Mouse (Mus musculus): ENCODE results near the gene Reps2.

Gene Reps2

DNA sequence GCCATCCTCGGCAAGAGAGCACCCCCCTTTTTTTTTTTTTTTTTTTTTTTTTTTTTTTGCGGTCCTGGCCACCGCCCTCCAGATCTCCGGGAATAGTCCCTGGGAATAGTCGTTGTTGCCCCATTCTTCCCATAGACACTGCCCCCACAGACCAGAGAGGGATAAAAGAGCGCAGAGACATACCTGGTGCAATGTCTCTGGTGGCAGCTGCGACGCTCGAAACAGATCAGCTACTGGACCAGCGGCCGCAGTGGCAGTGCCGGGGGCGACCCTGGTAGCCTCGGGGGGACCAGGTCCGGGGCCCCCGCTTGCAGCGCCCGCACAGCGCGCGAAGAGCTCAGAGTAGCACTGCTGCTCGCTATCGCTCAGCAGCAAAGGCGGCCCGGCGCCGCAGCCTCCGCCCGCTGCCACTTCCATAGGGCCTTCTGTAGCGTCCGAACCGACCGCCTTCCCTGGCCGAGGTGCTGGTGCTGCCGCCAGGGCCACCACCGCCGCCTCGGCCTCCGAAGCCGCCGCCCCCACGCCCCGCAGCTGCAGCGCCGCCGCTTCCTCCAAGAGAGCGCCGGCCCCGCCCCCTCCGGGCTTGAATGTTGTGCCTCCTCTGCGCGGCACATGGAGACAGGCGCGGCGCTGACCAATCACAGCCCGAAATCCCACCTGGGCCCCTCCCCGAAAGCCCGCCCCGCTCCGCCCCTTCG lies at the start of gene Reps2:
Gene Reps2 (minus strand): TSS at position 559 of the 698 bp plus-strand sequence.
- peak; percentile 81 for DNase-seq (ENCODE audit: low spot score)

DNA sequence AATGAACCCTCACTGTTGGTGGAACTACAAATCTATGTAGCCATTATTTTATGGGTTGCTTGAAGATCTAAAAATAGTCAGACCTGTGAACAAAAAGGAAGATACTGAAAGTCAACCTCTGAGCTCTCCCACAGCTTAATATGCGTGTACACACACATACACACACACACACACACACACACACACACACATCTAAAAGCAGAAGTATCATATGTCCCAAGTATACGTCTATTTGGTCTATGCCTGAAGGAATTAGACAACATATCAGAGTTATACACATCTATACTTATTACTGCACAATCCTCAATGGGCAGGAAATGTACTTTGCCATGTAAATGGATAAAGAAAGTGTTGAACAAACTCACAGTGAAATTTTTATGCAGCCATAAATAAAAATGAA lies 47.8 kb upstream of the Reps2 start:
- no peak for DNase-seq (ENCODE audit: low spot score)

DNA sequence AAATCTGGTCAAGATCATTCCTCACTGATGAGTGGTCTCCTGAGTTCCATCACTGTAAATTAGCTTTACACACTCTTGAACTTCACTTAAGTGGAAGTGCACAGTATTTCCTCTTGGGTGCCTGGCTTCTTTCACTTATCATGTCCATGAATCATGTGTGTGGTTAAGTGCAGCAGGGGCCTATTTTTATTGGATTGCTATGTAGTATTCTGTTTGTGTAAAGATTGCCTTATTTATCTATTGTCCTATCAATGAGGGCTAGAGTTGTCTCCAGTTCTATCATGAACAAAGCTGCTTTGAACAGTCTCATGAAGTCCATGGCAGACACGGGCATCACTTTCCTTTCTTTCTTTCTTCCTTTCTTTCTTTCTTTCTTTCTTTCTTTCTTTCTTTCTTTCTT lies 41.9 kb upstream of the Reps2 start:
- no peak for DNase-seq (ENCODE audit: low spot score)

DNA sequence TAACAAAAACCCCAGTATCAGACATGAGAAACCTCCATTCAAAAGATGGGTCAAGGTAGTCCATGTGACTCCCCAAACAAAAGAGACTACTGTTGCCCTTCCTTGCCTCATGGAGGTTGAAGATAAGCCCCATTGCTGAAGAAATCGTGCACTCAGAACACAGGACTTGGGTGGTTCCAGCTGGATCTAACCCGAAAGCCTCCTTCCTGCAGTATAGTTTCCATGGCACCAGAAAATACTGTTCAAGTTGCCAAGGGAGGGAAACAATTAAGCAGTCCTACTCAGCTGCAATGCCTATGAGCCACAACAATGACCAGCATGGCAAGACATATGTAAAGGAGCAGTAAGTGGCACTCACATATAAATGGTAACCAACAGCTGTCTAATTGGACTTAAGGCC lies 36.1 kb upstream of the Reps2 start:
- no peak for DNase-seq (ENCODE audit: low spot score)

DNA sequence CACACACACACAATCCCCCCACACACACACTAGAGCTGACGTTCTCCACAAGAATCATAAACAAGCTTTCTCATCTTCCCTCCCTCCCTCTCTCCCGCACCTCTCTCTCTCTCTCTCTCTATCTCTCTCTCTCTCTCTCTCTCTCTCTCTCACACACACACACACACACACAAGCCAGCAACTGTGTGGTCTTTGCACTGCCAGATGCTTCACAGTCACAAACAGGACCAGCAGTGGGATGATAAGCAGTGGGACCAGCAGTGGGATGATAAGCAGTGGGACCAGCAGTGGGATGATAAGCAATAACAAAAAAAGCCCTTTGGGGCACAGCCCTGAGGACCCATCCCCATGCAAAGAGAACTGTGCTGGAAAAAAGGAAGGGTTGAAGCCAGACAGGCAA lies 35.4 kb upstream of the Reps2 start:
- DNase-seq (ENCODE audit: low spot score) = no peak

DNA sequence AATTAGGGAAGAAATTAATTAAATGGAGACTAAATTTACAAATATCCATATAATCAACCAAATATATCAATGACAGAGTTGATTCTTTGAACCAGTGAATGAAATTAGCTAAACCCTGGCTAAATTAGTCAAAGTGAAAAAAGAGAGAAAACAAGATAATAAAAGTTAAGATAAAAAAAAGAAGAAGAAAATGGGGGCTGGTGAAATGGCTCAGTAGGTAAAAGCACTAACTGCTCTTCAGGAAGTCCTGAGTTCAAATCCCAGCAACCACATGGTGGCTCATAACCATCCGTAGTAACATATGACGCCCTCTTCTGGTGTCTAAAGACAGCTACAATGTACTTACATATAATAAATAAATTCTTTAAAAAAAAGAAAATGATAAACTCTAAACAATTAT lies 22.7 kb upstream of the Reps2 start:
- DNase-seq (ENCODE audit: low spot score) = no peak

DNA sequence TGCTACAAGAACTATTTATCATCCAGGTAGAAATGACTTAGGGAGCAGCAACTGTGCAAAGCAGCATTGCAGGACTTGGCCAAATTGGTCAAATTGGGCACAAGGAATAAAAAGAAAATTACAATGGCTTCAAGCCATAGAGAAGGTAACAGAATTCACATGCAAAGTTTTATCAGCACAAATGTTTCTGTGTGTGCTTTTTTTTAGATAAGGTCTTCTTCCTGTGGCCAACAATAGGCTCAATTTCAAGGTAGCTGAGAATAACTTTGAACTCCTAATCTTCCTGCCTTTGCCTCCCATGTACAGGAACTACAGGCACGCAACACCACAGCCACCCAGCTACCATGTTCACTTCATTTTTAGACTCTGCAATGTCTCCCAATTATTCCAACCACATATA lies 16.7 kb upstream of the Reps2 start:
- no peak for DNase-seq (ENCODE audit: low spot score)

DNA sequence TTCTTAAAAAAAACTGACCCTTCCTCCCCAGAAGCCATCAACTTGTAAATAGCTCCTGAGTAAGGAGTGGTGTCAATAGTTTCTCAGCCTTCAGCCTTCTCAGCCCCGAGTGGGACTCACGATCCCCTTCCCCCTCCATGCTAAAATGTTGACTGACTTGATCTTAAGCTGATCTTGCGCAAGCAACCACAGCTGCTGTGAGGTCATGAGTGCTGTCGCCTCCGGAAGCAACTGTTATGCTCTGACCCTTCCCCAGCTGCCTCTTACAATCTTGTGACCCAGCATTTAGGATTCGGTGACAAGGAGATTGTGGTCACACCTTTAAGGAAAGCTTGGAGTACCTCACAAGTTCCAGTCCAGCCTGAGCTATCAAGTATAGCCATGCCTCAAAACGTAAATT lies 10.1 kb upstream of the Reps2 start:
- DNase-seq (ENCODE audit: low spot score) = no peak

DNA sequence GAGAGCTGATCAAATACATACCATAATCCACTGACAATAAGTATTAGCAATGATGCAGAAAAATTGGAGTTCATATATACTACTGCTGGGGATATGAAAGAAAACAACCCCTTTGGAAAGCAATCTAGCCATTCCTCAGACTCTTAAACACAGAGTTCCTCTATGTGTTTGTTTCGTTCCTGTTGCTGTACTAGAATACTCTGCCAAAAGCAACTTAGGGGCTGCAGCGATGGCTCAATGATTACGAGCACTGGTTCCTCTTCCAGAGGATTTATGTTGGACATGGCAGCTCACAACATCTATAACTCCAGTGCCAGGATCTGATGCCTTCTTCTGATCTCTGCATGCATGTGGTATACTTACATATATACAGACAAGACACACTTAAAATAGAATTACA lies 9.0 kb upstream of the Reps2 start:
- no peak for DNase-seq (ENCODE audit: low spot score)

DNA sequence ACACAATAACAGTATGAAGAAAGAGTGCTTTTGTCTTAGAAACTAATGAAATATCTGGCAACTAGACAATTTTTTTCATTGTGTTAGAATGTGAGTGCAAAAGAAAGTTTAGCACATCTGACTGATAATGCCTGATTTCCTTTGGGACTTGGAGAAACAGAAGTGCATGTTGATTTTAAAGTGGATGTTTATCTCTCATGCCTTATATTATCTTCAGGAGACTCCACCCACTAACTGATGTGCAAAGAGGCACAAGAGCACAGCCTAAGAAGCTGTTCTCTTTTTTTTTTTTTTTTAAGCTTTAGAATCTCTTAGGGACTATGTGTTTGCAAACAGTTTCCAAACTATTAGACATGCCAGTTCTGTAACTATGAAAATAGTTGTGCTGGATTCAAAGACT lies 7.7 kb upstream of the Reps2 start:
- no peak for DNase-seq (ENCODE audit: low spot score)

DNA sequence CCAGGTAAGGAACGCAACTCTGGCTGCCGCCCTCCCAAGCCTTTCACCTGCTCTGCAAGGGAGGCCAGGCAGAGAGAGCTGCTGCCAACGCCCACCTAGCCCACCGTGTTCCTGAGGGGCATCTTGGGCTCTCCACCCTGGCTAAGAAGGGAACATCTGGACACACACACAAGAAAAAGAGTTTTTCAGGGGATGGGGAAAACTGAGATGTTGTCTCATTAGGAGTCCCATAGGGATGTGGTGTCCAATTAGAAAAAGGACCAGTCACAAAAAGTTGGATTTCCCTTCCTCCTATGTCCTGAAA lies 292 bp upstream of the Reps2 start:
- DNase-seq (ENCODE audit: low spot score) = no peak

DNA sequence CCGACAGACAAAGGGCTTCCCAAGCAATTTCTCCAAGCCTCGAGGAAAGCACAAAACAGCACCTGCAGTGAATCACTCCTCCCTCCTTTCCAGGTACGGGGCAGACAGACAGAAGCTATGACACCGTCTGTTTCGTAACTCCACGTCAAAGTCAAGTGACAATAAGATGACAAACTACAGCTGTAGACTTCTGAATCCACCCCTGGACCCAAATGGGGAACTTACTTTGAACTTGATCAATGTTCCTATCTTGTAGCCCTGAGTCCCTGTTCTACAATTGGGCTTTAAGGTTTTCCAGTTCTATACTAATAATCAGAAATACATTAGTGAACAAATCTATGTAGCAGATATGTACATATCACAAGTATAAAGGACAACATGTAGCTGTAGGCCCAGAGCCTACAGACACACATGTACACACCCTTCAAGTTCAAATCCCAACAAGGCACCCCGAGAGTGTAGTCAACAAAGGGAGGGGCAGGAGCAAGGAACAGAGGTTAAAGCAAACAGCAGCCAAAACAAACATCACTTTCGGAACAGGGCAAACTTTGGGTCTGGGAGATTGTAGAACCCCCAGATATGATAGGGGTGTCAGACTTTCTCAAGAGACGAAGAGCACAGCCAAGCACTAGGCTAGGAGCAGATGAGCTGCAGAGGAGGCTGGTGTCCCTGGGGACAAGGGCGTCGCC lies 903 bp downstream of the Reps2 start:
- no peak for DNase-seq (ENCODE audit: low spot score)

DNA sequence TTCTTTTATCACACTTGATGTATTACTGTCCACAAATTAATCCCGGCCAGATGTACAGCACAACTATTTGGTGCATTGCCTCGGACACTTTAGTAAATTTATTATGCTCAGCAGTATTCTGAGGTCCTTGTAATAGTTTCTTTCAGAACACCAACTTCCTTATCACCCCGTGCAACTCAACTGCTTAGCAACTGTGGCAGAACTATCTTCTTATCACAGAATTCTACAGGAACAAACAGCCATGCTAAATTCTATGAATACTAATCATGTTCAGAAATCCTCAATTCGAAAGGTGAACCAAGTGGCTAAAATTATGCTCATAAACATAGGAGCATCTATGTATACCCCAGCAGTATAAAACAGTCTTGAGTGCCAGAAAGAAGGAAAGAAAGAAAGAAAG lies 1.7 kb downstream of the Reps2 start:
- no peak for DNase-seq (ENCODE audit: low spot score)

DNA sequence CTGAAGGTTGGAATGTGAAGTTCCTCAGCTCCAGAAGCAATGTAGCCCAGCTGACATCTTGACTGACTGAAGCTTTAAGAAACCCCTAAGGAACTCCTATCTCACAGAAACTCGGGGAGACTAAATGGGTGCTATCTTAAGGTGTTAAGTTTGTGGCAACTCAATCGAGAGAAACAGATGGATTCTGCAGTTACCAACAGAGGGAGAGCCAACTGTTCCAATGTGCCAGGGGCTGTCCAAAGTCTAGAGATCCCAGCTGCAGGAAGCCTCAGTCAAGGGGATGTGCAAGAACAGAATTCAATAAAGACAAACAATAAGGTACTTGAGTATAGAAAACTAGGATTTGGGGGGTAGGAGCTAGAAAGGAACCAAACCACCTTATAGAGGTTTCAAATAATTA lies 8.3 kb downstream of the Reps2 start:
- DNase-seq (ENCODE audit: low spot score) = no peak

DNA sequence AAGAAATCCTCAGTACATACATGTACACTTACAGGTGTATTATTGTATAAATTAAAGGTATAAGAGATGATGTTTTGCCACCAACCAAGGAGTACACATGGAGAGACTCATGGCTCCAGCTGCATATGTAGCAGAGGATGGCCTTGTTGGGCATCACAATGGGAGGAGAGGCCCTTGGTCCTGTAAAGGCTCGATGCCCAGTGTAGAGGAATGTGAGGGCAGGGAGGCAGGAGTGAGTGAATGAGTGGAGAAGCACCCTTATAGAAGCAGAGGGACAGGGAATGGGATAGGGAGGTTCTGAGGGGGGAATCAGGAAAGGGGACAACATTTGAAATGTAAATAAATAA lies 21.4 kb downstream of the Reps2 start:
- DNase-seq (ENCODE audit: low spot score) = no peak

DNA sequence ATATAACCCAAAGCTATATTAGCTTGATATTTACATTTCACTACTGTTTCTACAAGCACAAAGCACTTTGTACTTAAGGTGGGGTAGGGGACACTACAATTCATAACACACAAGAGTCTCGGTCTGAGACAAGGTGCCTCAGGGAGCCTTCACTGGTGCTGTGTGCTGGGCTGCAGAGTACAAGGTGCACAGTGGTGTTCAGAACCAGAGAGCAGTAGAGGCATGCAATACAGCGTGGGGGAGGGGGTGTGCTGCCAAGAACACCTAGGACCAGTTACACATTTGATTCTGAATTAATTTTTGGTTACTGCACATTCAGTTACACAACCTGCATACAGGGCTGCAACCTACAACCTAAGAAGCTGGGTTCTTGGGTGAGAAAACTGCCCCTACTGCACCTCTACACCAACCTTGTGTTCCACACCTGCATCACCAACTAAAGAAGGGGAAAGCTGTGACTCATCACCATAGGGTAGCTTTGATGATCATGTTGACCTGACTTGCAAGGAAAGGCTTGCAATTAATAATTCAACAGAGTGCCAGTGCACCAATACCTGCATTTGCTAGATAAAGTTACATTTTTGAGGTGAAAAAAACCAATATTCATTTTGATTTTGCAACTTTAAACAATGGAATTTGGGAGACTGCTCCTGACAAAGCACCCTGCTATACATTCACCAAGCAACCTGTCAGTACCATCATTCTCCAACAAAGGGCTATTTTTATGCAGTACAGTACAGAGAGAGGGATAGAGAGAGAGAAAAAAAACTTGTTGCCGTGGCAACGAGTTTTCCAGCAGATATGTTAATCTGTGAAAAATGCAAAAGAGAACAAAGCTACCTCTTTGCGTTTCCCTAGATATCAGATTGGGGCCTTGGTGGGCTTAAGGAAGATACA lies 22.0 kb downstream of the Reps2 start:
- DNase-seq (ENCODE audit: low spot score) = no peak

DNA sequence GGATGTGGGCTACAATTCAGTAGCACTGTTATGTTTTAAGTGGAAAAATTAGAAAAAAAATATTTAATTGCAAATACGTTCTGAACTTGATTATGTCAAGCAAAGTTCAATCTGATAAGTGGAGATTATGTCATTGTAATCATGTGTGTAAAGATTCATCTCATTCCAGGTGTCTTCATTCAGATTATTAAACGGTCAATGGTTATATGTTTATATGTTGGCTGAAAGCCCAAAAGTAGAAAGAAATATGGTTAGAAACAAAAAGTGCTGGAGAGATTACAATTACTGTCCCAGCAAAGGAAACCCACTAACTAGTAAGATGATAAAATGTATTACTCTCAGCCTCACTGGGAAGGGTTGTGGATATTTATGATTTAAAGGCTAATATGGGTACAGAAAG lies 23.7 kb downstream of the Reps2 start:
- no peak for DNase-seq (ENCODE audit: low spot score)

DNA sequence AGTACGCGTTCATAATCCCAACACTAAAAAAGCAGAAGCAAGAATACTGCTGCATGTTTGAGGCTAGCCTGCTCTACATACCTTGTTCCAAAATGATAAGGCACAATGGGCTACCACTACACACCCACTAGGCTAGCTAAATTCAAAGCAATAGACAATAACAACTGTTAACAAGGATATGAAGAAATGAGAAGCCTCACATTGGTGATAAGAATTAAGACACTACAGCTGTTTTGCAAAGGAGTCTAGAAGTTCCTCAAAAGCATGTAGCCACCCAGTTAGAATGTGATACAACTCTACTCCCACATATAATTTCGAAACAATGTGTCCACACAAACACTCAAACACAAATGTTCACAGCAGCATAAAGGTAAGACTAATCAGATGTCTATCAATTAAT lies 24.9 kb downstream of the Reps2 start:
- no peak for DNase-seq (ENCODE audit: low spot score)

DNA sequence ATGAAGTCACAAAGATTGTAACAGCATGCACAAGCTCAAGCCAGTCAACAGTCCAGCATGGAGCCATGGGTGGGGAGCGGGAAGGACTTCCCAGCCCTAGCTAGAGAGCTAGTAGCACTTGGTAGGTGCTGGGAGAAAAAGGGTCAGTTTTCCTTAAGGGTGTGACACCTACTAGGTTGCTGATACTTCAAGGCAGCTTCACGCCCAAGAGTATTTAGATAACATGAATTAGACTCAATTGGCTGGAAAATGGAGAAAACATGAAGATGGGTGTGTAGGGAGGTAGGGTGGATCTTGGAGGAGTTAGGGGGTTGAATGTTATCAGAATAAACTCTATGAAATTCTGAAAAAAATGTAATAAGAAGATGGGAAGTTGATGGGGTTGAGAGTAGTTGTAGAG lies 37.3 kb downstream of the Reps2 start:
- DNase-seq (ENCODE audit: low spot score) = no peak

DNA sequence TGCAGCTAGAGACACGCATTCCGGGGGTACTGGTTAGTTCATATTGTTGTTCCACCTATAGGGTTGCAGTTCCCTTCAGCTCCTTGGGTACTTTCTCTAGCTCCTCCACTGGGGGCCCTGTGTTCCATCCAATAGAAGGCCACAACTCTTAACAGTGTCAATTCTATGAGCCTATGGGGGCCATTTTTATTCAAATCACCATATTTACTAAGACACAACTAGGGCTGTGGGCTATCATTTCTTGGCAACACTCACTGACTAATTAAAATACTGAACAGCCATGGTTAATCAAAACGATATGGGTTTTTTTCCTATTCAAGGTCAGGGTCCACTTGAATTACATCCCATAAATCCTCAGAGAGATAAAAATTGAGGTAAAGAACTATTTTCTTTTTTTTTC lies 43.8 kb downstream of the Reps2 start:
- no peak for DNase-seq (ENCODE audit: low spot score)

DNA sequence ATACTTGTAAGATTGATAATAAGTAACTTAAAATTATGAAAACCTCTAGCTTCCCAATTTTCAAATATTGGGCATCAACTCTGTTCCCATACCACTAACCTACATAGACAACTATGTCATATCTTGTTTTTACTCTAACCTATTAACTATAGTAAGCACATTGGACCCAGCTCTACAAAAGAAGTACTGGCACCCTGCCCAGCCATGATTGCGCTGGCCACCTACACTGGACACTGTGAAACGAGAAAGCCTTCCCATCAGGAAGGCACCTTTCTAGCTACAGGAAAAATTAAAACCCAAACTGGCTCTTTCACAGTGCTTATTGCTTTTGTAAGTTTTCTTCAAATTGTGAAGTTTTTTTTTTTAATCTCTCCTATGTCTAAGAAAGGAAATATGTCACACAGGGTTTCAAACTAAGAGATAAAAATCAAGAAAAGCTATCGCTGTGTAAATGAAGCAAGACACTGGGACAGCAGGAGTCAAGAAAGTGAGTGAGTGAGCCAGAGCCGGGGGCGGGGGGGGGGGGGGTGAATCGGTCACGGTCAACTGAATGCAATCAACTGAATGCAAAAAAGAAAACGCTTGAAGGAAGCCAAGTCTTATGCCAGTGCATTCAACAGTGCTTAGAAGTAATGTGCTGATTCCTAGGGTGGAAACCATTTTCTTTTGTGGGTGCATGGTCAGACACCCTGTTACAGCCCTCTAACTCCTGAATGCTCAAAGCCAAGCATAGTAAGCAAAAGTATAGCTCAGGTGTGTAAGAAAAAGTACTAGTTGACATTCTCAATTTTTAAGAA lies 52.2 kb downstream of the Reps2 start:
- DNase-seq (ENCODE audit: low spot score) = no peak

DNA sequence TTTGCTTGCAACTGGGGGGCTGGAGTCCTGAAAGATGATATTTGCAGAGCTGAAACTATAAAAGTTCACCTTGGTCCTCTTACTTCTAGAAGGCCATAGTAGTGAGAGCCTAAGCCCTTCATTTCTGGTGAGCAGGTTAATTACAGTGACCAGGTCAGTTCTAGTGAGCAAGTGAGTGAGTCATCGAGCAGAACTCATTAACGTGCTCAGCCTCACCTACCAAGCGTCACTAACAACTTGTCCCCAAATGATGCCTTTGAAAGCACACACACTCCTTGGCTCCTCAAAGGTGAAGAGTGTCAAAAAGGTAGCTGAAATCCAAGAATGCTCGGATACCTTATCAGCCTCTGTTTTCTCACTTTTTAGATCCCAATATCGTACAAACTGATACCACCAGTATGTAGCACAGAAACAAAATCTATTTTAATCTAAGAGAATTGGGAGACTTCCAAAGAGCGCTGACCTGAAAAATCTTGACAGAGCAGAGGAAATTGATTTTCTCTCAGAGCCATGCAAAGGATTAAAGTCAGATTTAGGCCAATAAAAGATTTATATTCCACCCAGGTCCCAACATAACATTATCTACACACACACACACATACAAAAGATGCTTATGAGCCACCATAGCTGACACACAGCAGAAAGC lies 53.2 kb downstream of the Reps2 start:
- no peak for DNase-seq (ENCODE audit: low spot score)

All from ovary, postnatal 36 days (tissue).